Mouse (Mus musculus) adrenal gland, adult 18-20 months (tissue): ENCODE results near the gene Tmem211. TPM values are rescaled to one million over a fixed set of nuclear protein-coding genes. Genes with fewer than 3 reads are reported as not detected.

Source experiments
- DNase-seq, 2 experiments: peaks; one replicate each; pipeline ENCODE4 v3.0.0; 2021 to 2022; ENCODE audit warnings: low spot score in 2 of 2
- total RNA-seq, 2 experiments: library from RNA; stranded (reverse); gene quantifications; 1 replicate in 1 of 2; 2 replicates in 1 of 2; pipeline ENCODE4 v1.2.3; 2021

Gene Tmem211
- total RNA-seq, 2 experiments from 2014 or later = not detected

DNA sequence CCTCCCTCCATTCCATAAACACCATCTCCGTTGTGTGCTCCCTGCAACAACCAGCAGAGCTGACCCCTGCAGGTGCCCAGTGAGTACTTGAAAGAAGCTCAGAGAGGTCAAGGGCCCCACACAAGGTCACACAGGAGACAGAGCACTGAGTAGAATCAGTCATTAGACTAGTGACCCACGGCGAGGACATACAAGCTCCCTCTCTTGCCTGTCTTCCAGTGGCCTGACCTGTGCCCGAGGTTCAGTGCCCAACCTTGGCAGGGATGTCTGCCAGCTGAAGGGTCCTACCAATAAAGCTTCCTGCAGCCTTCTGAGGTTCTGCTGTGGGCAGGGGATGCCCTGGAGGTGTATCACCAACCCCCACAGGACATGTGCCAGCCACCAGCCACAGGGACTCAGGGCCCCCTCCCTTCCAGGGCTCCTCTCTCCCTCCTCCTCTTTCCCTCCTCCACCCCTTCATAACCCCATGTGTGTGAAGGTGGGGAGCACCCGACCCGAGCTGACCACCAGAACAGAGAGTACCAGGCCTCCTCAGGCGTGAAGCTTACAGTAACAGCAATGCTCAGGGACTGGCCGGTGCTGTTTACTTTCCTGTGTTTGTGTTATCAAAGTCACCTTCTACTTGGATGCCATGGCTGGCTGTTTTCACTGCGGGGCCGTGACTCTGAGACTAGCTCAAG lies 14.4 kb upstream of the Tmem211 start:
- DNase-seq = no peak

- DNase-seq = no peak
Observed at GRCm38 (mm10) chr5:113214041-113214440, 12.7 kb upstream of the Tmem211 start.

DNA sequence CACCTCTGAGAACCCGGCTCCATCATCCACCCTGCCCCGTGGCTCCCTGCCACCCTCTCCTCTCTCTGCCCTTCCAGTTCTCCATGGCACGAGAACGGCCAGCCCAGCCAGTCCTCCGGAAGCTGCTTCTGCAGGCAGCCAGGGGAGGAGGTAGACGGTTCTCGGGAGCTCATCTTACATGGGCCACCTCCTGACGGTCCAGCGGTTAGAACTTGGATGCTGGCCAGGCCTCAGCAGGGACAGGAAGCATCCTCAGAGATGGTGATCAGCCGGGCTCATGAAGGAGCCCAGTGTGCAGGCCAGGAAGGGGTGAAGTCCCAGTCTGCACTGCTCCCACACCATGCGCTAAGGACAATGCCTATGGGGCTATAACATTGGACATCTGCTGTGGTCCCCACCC lies 12.3 kb upstream of the Tmem211 start:
- no peak for DNase-seq

GRCm38 (mm10) chr5:113215610-113216011 lies 11.1 kb upstream of the Tmem211 start:
- no peak for DNase-seq

DNA sequence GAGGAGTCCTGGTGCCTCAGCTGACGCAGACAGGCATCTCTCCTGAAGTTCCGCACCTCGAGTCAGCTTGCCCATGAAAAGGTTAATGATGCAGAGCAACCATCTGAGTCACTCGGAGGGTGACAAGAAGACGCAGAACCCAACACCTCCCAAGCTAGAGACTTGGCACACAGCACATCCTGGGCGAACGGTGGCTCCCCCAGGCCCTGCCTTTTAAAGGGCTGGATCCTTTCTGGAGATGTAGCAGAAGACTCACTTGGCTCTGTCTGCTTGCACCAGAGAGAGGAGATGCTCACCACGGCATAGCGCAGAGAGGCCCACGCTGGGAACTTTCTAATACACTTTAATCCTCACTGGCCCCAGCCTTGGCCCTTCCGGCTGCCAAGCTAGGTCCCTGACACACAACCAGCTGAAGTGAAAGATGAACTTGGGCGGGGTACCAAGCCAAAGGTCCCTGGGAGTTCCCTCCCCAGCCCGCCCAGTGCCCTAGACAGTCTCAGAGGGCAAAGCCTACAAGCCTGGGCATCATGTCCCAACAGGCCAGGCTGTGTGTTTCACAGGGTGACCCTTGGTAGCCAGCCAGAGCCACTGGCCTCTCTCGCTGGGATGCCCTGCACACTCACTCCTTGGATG lies 10.3 kb upstream of the Tmem211 start:
- no peak for DNase-seq

GRCm38 (mm10) chr5:113217076-113217475 lies 9.6 kb upstream of the Tmem211 start:
- DNase-seq = no peak

- DNase-seq = no peak
Observed at GRCm38 (mm10) chr5:113218617-113219235, 8.0 kb upstream of the Tmem211 start.

- no peak for DNase-seq
Observed at GRCm38 (mm10) chr5:113219450-113219849, 7.3 kb upstream of the Tmem211 start.

DNA sequence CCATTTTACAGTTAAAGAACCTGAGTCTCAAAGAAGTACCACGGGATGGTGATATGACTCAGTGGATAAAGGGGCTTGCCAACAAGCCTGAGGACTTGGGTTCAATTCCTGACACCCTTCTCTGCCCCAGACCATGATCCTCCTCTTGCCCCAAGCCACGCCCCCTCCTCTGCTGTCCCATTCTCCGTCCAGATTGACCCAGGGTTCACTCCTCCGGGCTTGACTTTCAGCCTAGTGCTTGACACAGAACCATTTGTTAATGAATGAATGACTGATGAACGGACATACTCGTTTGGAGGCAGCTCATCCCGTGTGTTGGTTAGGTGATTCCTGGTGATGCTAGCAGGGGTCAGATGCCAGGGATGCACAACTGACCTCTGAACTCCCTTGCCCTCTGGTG lies 6.8 kb upstream of the Tmem211 start:
- DNase-seq = no peak

DNA sequence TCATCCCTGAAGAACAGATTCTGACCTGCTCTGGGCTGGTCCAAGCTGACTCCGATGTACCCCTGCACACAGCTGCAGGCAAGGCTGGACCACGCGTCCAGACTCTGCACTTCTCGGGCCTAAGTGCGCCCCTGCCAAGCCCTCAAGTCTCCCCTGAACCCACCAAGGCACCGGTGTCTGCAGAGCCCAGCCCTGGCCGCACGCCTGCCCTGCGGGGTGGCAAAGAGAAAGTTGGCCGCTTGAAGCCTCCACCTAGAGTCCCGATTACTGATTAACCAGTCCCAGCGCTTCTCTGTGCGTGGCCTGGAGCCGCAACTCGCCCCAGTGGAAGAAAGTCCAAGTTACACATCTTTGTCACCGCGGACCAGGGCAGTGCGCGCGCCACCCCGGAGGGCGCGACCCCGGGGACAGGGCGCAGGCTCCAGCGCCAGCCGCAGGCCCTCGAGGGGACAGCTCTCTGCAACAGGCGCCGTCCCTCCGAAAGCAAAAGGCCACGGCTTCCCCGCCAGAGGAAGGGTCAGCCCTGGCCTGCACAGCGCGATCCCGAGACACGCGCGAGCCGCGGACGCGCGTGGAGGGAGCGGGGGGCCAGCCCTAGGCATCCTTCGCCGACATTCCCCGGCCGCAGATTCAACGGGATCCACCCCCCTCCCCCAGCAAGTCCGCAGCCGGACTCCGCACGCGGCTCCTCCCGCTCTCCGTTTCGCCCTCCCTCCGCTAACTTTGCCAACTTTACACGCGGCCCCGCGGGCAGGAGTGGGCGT lies 6.1 kb upstream of the Tmem211 start:
- peak in 1 of 2 experiments; percentile 16 for DNase-seq

- peak; percentile 75 to 88 for DNase-seq
Observed at GRCm38 (mm10) chr5:113221147-113221865, 5.4 kb upstream of the Tmem211 start, which contains the start of gene 2900026A02Rik. Gene 2900026A02Rik, minus strand, starts transcription at chr5:113221236.

GRCm38 (mm10) chr5:113223888-113224287 lies 2.8 kb upstream of the Tmem211 start:
- no peak for DNase-seq

GRCm38 (mm10) chr5:113225271-113225670 lies 1.4 kb upstream of the Tmem211 start:
- no peak for DNase-seq

DNA sequence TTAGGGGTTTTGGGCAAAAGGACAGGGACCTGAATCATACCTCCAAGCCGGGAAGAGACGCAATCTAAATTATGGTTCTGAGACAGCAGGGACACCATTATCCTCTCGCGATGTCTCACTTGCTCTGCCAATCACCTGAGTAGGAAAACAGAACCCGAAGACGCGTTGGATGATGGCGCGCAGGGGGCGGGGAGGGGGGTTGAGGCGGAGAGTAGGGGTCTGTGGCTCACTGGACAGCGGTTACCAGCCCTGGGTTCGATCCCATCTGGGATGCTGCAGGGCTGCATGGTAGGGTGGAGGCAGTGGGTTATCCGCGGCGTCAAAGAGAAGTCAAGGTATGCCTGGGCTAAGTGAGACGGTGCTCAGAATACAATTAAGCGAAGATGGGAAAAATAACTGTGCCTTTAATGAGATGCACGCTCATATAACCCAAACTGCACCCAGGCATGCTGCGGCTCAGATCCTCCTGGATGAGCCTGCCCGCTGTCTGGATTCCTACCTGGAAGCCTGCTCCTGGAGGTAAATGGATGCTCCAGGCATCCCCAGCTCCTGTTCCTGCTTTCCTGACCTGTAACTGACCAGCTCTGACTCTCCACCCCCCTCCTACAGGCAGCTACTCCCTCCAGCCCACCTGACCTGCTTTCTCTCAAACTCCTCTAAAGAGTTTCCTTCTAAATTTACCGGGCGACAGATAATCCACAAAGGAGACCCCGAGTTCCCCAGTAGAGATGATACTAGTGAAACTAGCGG lies 848 bp upstream of the Tmem211 start:
- no peak for DNase-seq

- DNase-seq = no peak
Observed at GRCm38 (mm10) chr5:113230196-113230595, 3.5 kb downstream of the Tmem211 start.

- no peak for DNase-seq
Observed at GRCm38 (mm10) chr5:113249263-113249930, 22.7 kb downstream of the Tmem211 start.

DNA sequence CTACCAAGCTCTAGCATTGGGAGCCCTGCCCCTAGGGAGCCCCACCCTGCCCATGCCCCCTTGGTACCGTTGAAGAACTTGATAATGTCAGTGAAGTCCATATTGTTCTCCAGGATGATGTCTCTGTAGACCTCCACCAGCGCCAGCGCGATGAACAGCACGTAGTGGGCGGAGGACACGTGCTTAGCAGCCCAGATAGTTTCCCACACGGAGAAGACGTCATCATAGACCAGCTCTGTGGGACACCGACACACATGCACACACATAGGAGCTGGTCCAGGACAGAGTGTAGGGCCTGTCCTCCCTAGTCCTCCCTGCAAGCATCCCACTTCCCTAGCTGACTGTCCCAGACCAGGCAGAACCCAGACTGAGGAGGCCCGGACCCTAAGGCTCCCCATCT lies 24.1 kb downstream of the Tmem211 start:
- DNase-seq = no peak

DNA sequence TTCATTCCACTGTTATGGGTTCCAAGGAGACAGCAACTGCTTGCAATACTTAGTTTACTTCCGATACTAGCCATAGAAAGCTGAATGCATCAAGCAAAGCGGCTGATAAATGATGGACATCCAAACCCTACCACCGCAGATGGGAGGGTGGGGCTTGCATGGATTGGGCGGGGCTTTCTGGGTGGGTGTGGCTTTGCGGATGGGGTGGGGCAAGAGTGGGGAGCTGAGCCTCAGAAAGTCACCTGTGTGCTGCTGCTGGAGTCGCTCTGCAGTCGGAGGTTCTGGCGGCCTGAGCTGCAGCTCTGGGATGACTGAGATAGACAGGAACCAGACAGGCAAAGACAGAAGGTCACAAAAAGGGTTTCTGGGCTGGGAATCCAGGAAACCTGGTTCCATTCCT lies 38.9 kb downstream of the Tmem211 start:
- no peak for DNase-seq

- no peak for DNase-seq
Observed at GRCm38 (mm10) chr5:113268246-113268645, 41.5 kb downstream of the Tmem211 start.

DNA sequence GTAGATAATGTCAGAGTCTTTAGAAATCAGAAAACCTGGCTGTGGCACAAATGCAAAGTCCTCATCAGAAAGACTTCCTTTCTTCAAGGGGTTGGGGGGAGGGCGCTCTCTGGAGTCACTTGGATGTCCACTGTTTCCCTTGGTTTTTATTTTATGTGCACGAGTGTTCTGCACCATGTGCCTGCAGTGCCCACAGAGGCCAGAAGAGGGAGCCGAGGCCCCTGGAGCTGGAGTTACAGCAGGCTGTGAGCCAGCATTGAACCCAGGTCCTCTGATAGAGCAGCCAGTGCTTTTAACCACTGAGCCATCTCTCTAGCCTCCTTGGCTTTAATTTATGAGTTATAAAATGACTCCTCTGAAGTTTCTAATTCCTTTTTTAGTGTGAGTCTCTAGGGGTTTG lies 43.3 kb downstream of the Tmem211 start:
- no peak for DNase-seq
